Mouse (Mus musculus) lung, postnatal 0 days (tissue): ENCODE results near the gene Zfp597.

Source experiments
- CTCF ChIP-seq: IDR thresholded peaks from 2 replicates; pipeline ENCODE4 v1.5.1; 2016; ENCODE audit warnings: antibody characterized with exemption, mild to moderate bottlenecking
- EP300 ChIP-seq: IDR thresholded peaks from 2 replicates; pipeline ENCODE4 v1.6.1; 2016; ENCODE audit warnings: antibody characterized with exemption, mild to moderate bottlenecking, control low read depth

DNA sequence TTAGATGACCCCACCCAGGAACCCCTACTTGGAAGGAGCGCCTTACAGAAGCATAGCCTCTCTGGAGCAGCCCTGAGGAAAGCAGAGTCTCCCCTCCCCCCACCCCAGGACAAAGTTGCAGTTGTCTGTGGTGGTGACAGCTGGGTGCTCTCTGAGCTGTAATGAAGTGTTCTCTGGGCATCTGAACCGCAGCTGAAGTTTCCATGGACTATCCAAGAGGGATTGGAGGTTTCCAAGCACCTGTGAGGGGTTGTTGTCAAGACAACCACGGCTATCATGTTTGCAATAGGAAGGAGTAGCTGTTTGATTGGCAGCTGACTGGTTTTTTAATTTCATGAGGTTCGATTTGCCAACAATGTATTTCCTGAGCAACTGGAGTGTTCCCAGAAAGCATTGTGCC is 41.4 kb downstream of the Zfp597 start:
- TF ChIP-seq EP300 = no peak
- TF ChIP-seq CTCF = no peak
